Mouse (Mus musculus): Measurements from ENCODE around the gene Sec24a. TPM values are rescaled to one million over a fixed set of nuclear protein-coding genes. Genes with fewer than 3 reads are reported as not detected.
A peak's percentile ranks its signal among the peaks of the same experiment; 100 is the strongest.
"Not testable (repeated sequence)": the region's sequence is repeated elsewhere in the genome, so short reads cannot be mapped to it uniquely, and the experiment has no call there.

The Sec24a gene
- polyA plus RNA-seq, 1 experiment from 2014 or later = 9.9 TPM

DNA sequence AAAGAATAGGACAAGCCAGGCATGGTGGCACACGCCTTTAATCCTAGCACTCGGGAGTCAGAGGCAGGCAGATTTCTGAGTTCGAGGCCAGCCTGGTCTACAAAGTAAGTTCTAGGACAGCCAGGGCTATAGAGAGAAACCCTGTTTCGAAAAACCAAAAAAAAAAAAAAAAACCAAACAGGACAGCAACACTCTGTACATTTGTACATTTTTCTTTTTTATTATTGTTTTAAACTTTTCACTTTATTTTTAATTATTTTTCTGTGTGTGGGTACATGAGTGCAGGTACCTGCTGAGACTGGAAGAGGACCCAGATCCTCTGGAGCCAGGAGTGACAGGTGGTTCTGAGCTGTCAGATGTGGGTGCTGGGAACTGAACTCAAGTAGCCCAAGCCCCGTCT is 88.0 kb downstream of the Sec24a start:
- Histone ChIP-seq H3K27me3 (replicated peaks) (no peaks in the 10 kb centered on the region), H3K27ac (no peak overlapping the region), H3K9ac (no peak overlapping the region), H3K9me3 (replicated peaks) (no peaks in the 10 kb centered on the region), H3K4me3 (no peak overlapping the region), H3K4me1 (no peaks in the 10 kb centered on the region), H3K36me3 (no peaks in the 10 kb centered on the region), H3K4me2 (no peak overlapping the region)
- 58% methylated on average over 5 of the region's 5 CpGs for WGBS (ENCODE audit: insufficient replicate concordance)
- ATAC-seq = no peak

DNA sequence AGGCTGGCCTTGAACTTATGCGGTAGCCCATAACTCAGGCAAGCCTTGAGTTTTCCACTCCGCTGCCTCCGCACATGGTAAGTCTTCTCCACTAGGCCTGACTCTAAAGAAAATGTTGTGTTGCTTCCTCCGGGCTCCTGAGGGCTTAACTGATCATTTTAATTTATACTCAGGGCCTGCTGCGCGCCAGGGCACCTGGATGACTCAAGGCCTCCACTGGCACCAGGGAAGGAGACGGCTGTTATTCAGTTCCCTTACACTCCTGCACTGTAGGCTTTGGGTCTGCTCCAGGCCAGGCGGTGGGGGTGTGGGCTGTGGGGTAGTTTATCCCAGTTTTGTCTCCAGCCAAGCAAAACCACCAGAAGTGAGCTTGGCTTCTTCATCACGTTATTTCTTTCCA is 90.1 kb downstream of the Sec24a start:
- Histone ChIP-seq H3K36me3 (no peaks in the 10 kb centered on the region), H3K9me3 (replicated peaks) (no peaks in the 10 kb centered on the region), H3K4me1 (no peaks in the 10 kb centered on the region), H3K27ac (no peak overlapping the region), H3K4me3 (no peak overlapping the region), H3K9ac (no peak overlapping the region), H3K4me2 (no peak overlapping the region), H3K27me3 (replicated peaks) (no peaks in the 10 kb centered on the region)
- no peak for ATAC-seq
- WGBS (ENCODE audit: insufficient replicate concordance) = 74% methylated on average over 9 of the region's 9 CpGs

DNA sequence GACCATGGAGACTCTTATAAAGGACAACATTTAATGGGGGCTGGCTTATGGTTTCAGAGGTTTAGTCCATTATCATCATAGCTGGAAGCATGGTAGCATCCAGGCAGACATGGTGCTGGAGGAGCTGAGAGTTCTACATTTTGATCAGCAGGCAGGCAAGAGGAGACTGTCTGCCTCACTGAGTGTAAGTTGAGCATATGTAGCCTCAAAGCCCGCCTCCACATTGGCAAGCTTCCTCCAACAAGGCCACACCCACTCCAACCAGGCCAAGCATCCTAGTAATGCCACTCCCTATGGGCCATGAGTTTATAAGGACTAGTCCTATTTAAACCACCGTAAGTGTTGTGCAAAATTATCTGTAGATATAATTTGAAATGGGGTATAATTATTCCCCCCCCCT is 92.1 kb downstream of the Sec24a start:
- WGBS (ENCODE audit: insufficient replicate concordance) = 68% methylated on average over 2 of the region's 2 CpGs
- no peak for ATAC-seq

DNA sequence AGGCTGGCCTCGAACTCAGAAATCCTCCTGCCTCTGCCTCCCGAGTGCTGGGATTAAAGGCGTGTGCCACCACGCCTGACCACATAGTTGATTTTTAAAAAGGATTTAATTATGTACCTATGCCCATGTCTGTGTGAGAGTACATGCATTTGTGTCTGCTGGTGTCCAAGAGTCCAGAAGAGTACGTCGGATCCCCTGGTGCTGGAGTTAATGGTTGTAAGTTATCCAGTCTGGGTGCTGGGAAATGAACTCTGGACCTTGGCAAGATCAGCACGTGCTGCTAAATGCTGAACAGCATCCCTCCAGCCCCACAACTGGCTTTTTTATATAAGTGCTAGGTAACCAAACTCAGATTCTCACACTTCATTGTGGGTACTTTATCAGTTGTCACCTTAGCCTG is 92.6 kb downstream of the Sec24a start:
- Histone ChIP-seq H3K9me3 (replicated peaks) (no peaks in the 10 kb centered on the region), H3K36me3 (no peaks in the 10 kb centered on the region), H3K27me3 (replicated peaks) (no peaks in the 10 kb centered on the region), H3K27ac (no peak overlapping the region), H3K4me1 (no peaks in the 10 kb centered on the region), H3K9ac (no peak overlapping the region), H3K4me3 (no peak overlapping the region), H3K4me2 (no peak overlapping the region)
- 79% methylated on average over 7 of the region's 7 CpGs for WGBS (ENCODE audit: insufficient replicate concordance)
- ATAC-seq = no peak

More for the DNA sequence above, 92.1 kb downstream of the Sec24a start:
- no peaks in the 10 kb centered on the region for H3K9me3 ChIP-seq (replicated peaks)
- no peak overlapping the region for H3K9ac ChIP-seq
- no peaks in the 10 kb centered on the region for H3K27me3 ChIP-seq (replicated peaks)
- H3K27ac ChIP-seq = no peak overlapping the region
- H3K4me2 ChIP-seq = no peak overlapping the region
- no peaks in the 10 kb centered on the region for H3K36me3 ChIP-seq
- no peak overlapping the region for H3K4me3 ChIP-seq
- H3K4me1 ChIP-seq = no peaks in the 10 kb centered on the region

DNA sequence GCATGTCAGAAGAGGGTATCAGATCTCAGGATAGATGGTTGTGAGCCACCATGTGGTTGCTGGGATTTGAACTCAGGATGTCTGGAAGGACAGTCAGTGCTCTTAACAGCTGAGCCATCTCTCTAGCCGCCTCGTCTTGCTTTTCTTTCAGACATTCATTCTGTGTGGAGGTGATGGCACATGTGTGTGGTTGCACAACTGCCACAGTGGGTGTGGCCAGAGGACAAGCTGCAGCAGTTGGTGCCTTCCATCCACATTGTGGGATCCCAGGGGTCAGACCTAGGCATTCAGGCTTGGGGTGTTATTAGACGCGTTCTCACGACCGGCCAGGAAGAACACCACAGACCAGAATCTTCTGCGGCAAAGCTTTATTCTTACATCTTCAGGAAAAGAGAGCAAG is 98.7 kb downstream of the Sec24a start:
- WGBS (ENCODE audit: insufficient replicate concordance) = 77% methylated on average over 7 of the region's 7 CpGs
- not testable (repeated sequence) for ATAC-seq; H3K9ac ChIP-seq; H3K9me3 ChIP-seq (replicated peaks); H3K27ac ChIP-seq; H3K27me3 ChIP-seq (replicated peaks); H3K4me1 ChIP-seq; H3K4me3 ChIP-seq; H3K4me2 ChIP-seq; H3K36me3 ChIP-seq

DNA sequence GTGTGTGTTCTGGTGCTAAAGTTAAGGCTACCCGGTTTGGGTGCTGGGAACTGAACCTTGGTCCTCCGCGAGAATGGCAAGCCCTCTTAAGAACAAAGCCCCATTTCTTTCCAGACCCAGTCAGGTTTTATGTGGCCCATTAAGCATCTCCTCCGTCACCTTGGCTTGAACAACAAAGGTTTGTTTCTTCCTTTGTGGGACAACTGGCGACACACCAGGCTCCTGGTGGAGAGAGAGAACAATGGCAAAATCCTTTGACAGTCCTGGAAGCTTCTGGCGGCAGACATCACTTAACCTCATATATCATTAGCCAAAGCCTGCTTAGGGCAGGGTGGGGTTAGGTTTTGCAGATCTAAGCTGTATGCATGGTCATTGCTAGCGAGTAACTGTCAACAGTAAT is 100.8 kb downstream of the Sec24a start:
- Histone ChIP-seq H3K4me3 (no peak overlapping the region), H3K36me3 (no peaks in the 10 kb centered on the region), H3K27ac (no peak overlapping the region), H3K4me1 (peaks cover 7% of the 10 kb centered on the region; the same call in 1 of the 2 replicates), H3K4me2 (no peak overlapping the region), H3K9ac (no peak overlapping the region), H3K9me3 (replicated peaks) (no peaks in the 10 kb centered on the region), H3K27me3 (replicated peaks) (no peaks in the 10 kb centered on the region)
- 79% methylated on average over 7 of the region's 7 CpGs for WGBS (ENCODE audit: insufficient replicate concordance)
- no peak for ATAC-seq

DNA sequence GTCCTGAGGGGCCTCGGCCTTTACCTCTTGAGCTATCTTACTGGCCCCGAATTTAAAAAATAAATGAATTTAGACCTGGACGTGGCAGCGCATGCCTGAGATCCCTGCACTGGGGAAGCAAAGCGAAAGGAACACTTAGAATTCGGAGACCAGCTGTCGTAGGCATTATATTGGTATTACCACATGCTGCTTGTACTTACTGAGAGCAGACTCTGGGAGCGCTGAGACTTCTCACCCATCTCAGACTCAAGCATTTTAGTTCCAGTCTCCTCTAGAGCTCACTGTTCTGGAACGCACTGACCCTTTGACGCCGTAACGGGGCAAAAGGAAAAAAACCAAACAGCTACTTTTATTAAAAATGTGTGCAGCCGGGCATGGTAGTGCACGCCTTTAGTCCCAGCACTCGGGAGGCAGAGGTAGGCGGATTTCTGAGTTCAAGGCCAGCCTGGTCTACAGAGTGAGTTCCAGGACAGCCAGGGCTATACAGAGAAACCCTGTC is 101.5 kb downstream of the Sec24a start:
- no peak for ATAC-seq
- Histone ChIP-seq H3K27me3 (replicated peaks) (no peaks in the 10 kb centered on the region), H3K4me1 (peaks cover 7% of the 10 kb centered on the region; the same call in 1 of the 2 replicates), H3K27ac (no peak overlapping the region), H3K9me3 (replicated peaks) (no peaks in the 10 kb centered on the region), H3K36me3 (no peaks in the 10 kb centered on the region), H3K4me3 (no peak overlapping the region), H3K4me2 (no peak overlapping the region), H3K9ac (no peak overlapping the region)
- whole genome bisulfite sequencing (ENCODE audit: insufficient replicate concordance) = 75% methylated on average over 16 of the region's 16 CpGs

DNA sequence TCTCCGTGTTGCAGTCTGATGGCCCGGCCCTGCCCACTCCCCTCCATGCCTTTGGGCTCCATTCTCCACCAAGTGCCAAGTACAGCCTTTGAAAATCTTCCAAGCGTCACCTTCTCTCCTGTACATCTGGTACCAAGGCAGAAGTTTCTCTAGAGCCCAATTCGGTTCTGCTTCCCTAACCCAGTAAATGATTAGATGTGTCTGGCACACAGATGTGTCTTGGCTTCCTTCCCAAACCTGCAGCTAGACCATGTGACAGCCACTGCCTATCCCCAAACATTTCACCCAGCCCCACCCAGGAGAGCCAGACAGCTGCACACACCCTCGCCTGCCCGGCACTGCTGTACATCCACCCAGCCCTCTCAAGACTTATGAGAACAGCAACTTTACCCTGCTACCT is 104.7 kb downstream of the Sec24a start:
- Histone ChIP-seq H3K4me2 (no peak overlapping the region), H3K9ac (no peak overlapping the region), H3K36me3 (no peaks in the 10 kb centered on the region), H3K9me3 (replicated peaks) (no peaks in the 10 kb centered on the region), H3K27ac (no peak overlapping the region), H3K4me1 (peaks cover 7% of the 10 kb centered on the region; the same call in 1 of the 2 replicates), H3K27me3 (replicated peaks) (peaks cover 7% of the 10 kb centered on the region; the same call in 1 of the 2 replicates), H3K4me3 (no peak overlapping the region)
- WGBS (ENCODE audit: insufficient replicate concordance) = 56% methylated on average over 6 of the region's 6 CpGs
- ATAC-seq = no peak

DNA sequence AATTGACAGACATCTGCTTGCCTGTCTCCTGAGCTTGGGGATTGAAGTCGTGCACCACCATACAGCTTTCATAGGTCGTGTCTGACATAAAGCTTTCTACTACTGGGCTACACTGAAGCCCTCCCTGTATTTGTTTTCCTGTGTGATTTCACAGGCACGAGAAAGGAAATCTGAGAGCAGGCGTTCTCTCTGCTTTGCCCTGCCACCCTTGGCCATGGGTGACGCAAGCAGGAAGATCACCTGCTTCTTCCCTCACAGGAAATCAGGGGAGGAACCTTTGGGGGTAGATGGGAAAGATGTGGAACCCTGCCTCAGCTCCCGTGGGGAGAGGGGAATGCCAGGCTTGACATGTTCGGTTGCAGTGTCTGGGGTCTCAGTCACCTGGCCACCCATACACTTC is 105.1 kb downstream of the Sec24a start:
- Histone ChIP-seq H3K9ac (no peak overlapping the region), H3K4me3 (no peak overlapping the region), H3K36me3 (no peaks in the 10 kb centered on the region), H3K9me3 (replicated peaks) (no peaks in the 10 kb centered on the region), H3K27me3 (replicated peaks) (peaks cover 10% of the 10 kb centered on the region; the same call in 1 of the 2 replicates), H3K4me1 (peaks cover 7% of the 10 kb centered on the region; the same call in 1 of the 2 replicates), H3K4me2 (no peak overlapping the region), H3K27ac (no peak overlapping the region)
- 46% methylated on average over 7 of the region's 7 CpGs for WGBS (ENCODE audit: insufficient replicate concordance)
- no peak for ATAC-seq

DNA sequence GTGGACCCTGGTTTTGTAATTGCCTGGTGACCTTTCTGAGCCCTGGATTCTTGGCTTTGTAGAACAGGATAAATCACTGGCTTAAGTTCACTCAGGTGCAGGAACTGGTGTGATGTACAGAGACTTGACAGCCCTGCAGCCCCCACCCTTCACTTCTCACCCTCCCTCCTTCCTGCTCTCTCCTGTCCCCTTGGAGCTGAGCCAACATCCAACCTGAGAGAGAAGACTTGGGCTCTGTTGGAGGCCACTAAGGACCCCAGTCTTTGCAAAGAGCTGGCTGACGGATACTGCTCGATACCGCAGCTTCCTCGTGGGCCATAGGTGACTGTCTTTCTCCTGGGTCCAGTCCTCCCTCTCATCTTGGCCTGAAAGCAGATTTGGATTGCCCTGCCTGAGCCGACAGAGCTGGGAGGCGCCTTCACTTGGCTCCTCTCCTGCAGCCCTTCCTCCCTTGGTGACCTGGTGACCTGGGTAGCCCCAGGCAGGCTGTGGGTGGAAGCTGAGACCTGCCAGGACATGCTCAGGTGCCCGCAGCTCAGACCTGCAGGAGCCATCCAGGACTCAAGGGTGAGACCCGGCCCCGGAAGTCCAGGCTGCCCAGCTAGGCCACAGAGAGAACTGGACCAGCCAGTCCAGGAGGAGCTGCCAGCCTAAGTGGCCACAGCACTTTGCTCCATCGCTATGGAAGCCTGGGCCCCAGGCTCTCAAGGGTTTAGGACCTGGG is 106.5 kb downstream of the Sec24a start:
- peaks cover 7% of the 10 kb centered on the region; the same call in 1 of the 2 replicates for H3K4me1 ChIP-seq
- WGBS (ENCODE audit: insufficient replicate concordance) = 77% methylated on average over 10 of the region's 10 CpGs
- H3K27ac ChIP-seq = no peak overlapping the region

DNA sequence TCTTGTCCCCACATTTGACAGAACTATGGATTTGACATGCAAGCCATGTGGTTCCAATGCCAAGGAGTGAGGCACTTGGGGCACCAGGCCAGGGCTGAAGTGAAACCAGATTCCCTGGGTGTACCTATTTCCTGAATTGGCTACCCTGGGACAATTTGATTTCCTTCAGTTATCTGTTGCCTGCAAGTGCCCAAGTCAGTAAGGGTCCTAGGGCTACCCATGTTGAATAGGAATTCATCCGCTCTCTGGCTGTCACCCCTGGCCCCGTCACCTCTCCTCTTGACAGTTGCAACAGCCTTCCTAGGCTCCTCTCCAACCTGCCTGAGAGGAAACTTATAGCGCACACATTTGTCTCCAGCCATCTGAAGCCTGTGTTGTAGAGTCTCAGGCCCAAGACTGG is 108.5 kb downstream of the Sec24a start:
- Histone ChIP-seq H3K27ac (no peak overlapping the region), H3K4me2 (no peak overlapping the region), H3K9me3 (replicated peaks) (no peaks in the 10 kb centered on the region), H3K4me3 (no peak overlapping the region), H3K4me1 (peaks cover 20% of the 10 kb centered on the region), H3K27me3 (replicated peaks) (peaks cover 41% of the 10 kb centered on the region), H3K9ac (no peak overlapping the region), H3K36me3 (no peaks in the 10 kb centered on the region)
- ATAC-seq = no peak
- WGBS (ENCODE audit: insufficient replicate concordance) = 86% methylated on average over 3 of the region's 3 CpGs

More for the DNA sequence above, 106.5 kb downstream of the Sec24a start:
- Histone ChIP-seq H3K4me2 (no peak overlapping the region), H3K36me3 (no peaks in the 10 kb centered on the region), H3K4me3 (no peak overlapping the region), H3K27me3 (replicated peaks) (peaks cover 21% of the 10 kb centered on the region), H3K9ac (0 out of 2 replicates have a peak overlapping the region, but pooled peaks have one; percentile 1), H3K9me3 (replicated peaks) (no peaks in the 10 kb centered on the region)
- no peak for ATAC-seq

DNA sequence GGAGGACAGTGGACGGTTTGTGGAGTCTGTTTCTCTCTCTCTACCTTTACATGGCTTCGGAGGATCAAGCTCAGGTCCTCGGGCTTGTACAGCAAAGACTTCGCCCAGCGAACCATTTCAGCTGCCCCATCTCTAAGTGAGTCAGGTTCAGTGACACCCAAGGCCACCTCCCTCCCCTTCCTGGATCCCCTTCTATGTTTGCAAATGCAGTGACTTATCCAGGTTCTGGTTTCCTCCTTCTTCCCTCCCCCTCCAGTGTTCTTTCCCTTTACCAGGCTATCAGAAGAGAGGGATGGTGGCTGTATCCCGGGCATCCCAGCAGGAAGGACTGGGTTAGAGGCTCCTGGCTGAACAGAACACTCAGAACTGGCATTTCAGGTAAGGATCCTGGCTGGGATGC is 109.7 kb downstream of the Sec24a start:
- Histone ChIP-seq H3K4me1 (peaks cover 29% of the 10 kb centered on the region), H3K9me3 (replicated peaks) (no peaks in the 10 kb centered on the region), H3K4me2 (no peak overlapping the region), H3K27ac (no peak overlapping the region), H3K27me3 (replicated peaks) (peaks cover 53% of the 10 kb centered on the region), H3K36me3 (no peaks in the 10 kb centered on the region), H3K9ac (no peak overlapping the region), H3K4me3 (no peak overlapping the region)
- no peak for ATAC-seq
- 72% methylated on average over 6 of the region's 6 CpGs for WGBS (ENCODE audit: insufficient replicate concordance)

All from liver, embryonic 12.5 days (tissue).